Mouse (Mus musculus) urinary bladder, postnatal 25 days (tissue): ENCODE data around the gene Pip4k2c.

Experiments
- DNase-seq: peaks from one replicate; pipeline ENCODE4 v3.0.0; 2022; ENCODE audit warnings: low spot score

Pip4k2c gene

DNA sequence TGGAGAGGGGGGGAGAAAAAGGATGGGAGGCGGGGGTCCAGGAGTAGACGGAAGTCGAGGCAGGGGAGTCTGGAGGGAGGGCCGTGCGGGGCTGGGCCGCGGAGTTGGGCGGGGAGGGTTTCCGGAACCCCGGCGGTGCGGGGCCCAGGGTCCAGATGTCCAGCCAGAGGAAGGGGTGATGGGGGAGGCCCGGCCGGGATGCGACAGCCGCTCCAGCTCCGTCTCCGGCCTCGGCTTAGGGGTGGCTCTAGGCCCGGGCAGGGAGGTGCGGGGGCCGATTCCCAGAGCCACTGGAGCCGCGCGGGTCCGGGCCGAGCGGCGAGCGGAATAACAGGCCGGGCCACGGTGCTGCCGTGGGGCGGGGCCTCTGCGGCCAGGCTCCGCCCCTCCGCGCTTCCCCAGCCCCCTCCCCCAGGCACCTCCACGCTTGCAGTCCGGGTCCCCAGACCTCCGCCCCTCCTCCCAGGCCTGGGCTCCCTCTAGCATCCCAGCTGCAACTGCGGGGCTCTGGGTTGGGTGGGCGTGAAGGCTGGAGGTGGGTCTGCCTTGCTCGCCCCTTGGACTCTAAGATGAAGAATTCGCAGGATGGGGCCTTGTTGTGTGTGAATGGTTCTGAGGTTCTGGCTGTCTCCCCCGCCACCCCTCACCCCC is 22.8 kb downstream of the Pip4k2c start:
- peak; percentile 43 for DNase-seq

DNA sequence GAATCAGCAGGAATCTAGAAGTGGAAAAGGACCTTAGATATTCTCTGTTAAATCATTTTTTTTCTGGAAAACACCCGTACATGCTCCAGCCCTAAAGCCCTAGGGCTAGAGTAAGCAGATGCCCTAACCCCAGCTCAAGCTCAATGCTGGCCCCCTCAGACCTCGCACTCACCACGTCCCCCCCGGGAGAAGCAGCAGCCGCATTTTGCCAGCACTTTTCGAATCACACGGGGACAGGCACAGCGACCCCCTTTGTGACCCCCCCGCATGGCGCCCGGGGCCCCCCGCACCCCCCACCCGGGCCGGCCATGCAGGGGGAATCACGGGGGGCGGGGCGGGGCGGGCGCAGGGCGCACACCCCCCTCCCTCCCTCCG is 23.3 kb downstream of the Pip4k2c start:
- no peak for DNase-seq

GRCm38 (mm10) chr10:127187371-127188078 is 23.9 kb downstream of the Pip4k2c start:
- no peak for DNase-seq

DNA sequence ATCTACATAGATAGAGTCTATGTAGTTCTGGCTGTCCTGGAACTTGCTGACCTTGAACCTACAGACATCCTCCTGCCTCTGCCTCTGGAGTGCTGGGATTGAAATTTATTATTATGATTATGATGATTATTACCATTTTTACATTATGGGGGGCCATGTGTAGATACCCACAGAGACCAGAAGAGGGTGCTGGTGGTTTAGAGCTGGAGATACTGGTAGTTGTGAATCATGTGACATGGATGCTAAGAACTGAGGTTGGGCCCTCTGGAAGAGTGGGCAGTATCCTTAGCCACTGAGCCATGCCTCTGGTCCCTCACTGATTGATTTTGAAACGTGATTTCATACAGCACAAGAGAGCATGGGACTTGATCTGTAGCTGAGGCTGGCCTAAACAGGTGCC is 24.9 kb downstream of the Pip4k2c start:
- no peak for DNase-seq

DNA sequence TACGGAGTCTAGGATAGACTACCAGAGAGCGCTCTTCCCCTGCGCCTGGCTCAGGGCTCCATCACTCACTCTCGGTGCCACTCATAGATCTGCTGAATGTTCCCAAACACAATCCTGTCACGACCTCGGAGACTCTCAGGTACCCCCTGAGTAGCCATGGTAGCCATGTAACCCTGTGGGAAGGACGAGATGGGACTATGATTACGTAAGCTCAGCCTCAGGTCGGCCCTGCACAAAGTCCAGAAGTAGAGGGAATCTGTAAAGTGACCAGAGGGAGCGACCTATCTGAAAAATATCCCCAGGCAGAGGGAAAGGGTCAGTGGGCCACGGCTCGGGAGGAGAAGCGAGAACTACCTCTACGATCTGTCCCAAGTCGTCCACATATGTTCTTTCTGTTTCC is 25.9 kb downstream of the Pip4k2c start:
- no peak for DNase-seq

GRCm38 (mm10) chr10:127185101-127185500 is 26.3 kb downstream of the Pip4k2c start:
- no peak for DNase-seq

DNA sequence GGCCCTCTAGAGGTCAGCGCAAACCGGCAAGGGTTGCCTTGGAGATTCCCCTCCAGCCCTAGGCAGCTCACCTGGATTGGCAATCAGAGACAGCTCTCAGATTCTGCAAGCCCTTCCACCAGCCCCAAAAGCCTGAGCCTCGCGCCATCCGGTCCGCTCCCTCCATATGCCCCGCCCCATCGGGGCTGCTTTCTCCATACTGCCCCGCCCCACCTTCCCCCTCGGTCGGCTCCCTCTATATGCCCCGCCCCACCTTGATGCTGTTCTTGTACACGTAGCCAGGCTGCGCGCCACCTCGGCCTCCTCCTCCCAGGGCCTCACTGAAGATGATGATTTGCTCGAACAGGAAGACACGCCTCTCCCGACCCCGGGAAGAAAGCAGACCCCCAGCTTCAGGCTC is 27.6 kb downstream of the Pip4k2c start:
- DNase-seq: no peak

DNA sequence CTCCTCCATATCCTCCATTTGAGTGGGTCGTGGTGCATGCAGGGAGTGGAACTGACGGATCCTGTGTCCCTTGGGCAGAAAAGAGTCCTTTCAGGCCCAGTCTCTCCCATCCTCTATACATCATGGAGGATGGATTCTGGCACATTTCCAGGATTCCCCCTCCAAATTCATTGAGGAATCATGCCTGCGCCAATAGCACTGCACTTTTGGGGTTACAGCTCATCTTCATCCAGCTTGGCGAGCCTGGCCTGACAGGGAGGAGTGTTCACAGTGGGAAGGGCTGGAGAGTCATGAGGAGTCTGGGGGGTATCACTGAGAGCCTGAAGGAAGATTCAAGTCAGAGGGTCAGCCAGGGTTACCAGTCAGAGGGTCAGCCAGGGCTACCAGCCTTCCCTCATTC is 28.8 kb downstream of the Pip4k2c start:
- DNase-seq: no peak

- no peak for DNase-seq
These were observed 29.8 kb downstream of the Pip4k2c start for GRCm38 (mm10) chr10:127181566-127181965.

GRCm38 (mm10) chr10:127180695-127181047 is 30.7 kb downstream of the Pip4k2c start:
- no peak for DNase-seq

DNA sequence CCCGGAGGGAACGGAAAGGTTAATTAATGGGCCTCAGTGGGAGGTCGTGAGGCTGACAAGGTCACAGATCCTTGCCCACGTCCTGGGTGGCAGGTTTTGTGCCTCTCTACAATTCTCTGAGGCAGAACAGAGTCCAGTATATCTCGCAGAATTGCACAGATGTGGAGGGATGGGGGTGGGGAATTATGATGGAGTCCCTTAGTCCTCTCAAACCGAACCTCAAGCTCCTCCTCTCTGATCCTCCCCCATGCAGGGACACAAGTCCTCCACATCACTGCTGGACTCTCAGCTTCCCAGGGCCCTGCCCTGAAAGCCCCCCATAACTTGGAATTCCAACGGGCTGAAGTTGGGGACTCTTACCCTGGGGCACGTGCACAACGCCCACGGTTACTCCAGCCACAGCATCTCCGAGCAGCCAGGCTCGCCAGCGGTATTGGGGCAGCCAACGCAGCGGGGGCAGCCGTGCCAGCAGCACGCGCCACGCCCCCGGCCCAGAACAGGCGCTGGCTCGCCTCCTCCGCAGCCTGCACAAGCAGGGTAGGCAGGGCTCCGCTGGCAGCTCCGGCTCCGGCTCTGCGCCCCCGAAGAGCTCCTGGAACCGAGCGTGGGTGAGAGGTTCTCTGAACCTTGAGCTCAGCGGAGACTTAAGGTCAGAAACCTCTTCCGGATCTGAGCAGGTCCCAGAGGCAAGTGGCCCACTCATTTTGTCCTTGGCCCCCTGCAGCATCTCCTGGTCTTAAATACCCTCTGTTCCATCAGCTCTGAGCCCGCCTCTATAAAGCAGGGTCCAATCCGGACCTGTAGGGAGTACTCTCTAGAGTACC is 31.3 kb downstream of the Pip4k2c start, which contains the start of gene Slc26a10:
Slc26a10 (minus strand) TSS at position 775 of the 824 bp plus-strand sequence.
- no peak for DNase-seq

DNA sequence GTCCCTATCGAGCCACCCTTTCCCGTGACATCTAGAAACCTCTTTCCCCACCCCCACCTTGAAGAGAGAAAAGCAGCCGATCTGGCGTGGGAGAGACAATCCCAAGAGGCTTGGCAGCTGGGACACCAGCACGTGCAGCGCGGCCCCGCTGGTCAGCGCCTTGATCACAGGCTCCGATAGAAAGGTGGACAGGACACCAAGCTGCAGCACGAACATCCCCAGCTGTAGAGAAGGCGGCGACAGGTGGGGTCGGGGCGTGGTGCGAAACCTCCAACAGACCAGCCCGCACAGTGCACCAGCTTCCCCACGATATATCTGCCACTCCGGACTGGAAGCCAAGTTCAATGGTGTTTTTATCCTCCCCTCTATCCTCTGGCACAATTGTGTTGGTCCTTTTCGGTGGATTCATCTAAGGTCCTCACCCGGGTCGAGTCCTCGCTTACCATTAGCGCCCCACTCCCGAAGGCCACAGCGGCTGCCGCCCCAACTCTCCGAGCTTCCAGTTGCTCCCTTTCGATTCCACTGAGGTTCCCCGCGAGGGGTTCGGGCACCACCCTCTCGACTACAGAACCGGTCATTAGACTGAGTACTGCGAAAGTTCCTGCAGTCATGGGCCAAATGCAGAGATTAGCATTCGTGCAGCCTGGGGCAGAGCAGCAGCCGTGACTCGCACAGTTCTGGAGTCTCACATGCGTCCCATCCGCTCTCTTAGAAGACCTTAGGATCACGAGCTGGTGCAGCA is 32.9 kb downstream of the Pip4k2c start:
- DNase-seq: no peak

DNA sequence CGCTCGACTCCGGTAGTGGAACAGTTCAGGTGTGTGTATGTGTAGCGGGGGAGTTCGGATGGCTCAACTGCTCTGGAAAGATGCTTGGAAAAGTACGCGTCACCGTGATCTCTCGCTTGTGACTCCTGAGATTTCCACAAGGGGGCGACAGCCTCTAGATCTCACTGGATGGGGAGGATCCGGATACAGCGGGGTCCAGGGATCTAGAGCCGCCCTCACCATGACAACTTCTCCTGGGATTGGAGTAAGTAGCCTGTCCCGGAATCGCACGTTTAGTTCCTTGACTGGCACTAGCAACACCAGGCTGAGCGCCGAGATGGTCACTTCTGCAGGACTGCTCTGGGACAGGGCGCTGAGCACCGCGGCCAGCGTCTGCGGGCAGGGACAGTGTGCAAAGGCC is 33.7 kb downstream of the Pip4k2c start:
- peak; percentile 70 for DNase-seq

- no peak for DNase-seq
These were observed 34.1 kb downstream of the Pip4k2c start for GRCm38 (mm10) chr10:127177235-127177634.

- no peak for DNase-seq
These were observed 34.6 kb downstream of the Pip4k2c start for GRCm38 (mm10) chr10:127176756-127177155.

DNA sequence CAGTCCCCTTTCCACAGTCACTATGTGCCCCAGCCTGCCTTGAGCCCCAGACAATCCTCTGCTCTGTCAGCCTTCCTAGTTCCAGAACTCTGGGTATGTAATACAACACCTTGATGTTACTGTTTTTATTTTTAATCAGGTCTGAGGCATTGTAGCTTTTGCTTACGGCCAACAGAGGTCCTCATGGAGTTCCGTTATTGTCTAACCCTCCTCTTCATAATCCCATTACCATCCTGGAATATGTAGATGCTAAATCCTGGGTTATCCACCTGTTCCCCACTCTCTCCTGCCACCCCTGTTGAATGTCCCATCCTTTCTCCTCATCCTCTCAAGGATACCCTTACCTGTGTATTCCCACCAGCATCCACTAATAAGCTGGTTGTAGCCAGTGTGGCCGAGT is 35.2 kb downstream of the Pip4k2c start:
- DNase-seq: no peak

DNA sequence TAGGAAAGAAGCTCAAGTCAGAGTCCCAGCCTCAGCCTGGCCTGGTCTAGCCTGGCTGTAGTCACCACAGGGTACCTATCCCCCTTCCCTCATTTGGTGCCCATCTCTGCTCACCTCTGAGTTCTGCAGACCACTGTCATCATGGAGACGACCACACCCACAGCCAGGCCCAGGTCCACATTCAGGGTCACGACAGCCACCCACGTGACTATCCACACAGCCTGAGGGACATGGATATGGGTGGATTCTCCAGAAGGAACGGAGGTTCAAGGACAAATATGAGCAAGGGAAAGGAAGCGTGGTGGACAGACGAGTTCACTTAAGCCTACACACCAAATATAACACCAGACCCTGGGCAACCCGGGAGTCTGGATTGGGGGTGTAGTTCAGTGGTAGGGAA is 37.2 kb downstream of the Pip4k2c start:
- DNase-seq: no peak

DNA sequence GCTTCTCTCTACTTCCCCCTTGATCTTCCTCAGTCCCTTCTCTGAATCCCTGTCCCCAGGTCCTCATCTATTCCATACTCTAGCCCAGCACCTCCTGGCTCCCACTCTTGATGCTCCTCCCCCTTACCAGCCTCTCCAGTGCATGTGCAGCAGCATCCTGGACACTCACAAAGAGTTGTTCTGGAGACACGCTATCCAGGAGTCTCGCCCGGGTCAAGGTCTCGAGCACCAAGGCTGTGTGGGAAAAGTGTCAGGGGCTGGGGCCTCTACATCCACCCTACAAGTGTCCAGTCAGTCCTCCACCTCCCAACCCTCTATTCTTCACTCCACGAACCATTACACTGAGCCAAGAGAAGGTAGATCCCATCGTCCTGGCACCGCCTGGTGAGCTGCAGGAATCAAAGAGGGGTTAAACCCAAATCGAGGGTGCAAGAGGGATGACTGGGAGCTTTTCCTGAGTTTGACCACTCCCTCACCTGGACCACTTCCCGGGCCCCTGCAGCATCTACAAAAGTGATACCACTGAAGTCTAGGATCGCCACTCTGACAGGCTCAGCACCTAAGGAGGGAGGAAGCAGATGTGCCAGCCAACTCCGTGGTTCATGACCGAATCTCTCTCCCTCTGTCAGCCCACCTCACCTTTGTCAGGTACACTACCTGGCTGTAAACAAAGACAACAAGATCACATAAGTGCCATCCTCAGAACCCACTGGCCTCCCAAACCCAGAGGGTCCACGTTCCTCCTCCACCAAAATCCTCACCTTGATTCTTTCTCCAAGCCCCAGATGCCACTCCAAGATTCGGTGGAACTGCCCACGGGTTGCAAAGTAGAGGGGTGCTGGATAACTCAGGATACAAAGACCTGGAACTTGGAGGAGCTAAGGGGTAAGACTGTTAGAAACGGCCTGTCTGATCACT is 38.0 kb downstream of the Pip4k2c start:
- no peak for DNase-seq

- no peak for DNase-seq
These were observed 39.7 kb downstream of the Pip4k2c start for GRCm38 (mm10) chr10:127171631-127172200.

DNA sequence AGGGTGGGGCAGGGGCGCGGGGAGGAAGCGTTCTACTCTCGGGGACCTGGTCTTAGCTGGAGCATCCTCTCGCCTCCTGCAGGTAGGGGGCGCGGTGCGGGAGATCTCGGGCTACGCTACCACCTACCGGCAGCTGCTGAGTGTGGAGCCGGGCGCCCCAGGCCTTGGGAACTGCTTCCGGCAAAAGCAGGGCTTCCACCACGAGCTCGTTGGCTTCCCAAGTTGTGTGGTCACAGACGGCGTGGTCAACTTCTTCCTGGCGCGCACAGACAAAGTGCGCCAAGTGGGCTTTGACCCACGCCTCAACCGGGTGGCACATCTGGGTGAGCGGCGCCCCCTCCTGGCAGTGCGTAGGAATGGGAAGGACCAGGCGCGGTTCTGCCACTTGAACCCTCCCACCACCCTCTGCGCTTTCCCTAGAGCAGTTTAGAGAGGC is 40.5 kb downstream of the Pip4k2c start:
- peak; percentile 70 for DNase-seq

- no peak for DNase-seq
These were observed 41.4 kb downstream of the Pip4k2c start for GRCm38 (mm10) chr10:127170002-127170401.
